Mouse (Mus musculus) forebrain, embryonic 11.5 days (tissue): Measurements from ENCODE around the gene Slc5a5. TPM values are rescaled to one million over a fixed set of nuclear protein-coding genes. Genes with fewer than 3 reads are reported as not detected.

Experiments used
- ATAC-seq: fragments of 200-750 bp; cut with Nextera tagmentation; replicated peaks from 2 replicates; pipeline ENCODE4 v1.8.0; 2017; ENCODE audit warnings: moderate TSS enrichment; ENCODE audit not compliant: low FRiP score
- DNase-seq: peaks from one replicate; pipeline ENCODE4 v3.0.0-alpha.2; 2017; ENCODE audit warnings: low spot score
- H3K27ac ChIP-seq: fragments of 300-500 bp; sonication (generic); 2 replicates; pipeline ENCODE4 v1.5.1; 2014; ENCODE audit warnings: low read depth, low read length
- H3K27me3 ChIP-seq: fragments of 300-500 bp; sonication (generic); 2 replicates; pipeline ENCODE4 v1.6.1; 2014; ENCODE audit warnings: mild to moderate bottlenecking, low read length, mixed read lengths; ENCODE audit not compliant: control insufficient read depth, insufficient read depth
- H3K36me3 ChIP-seq: fragments of 300-500 bp; sonication (generic); 2 replicates; pipeline ENCODE4 v1.6.1; 2014; ENCODE audit warnings: mild to moderate bottlenecking, low read length, moderate library complexity, mixed read lengths; ENCODE audit not compliant: control insufficient read depth, insufficient read depth
- H3K4me1 ChIP-seq: fragments of 300-500 bp; sonication (generic); replicated peaks from 2 replicates; pipeline ENCODE4 v1.6.1; 2014; ENCODE audit warnings: low read length, mixed read lengths; ENCODE audit not compliant: control insufficient read depth, insufficient read depth
- H3K4me2 ChIP-seq: fragments of 300-500 bp; sonication (generic); 2 replicates; pipeline ENCODE4 v1.6.1; 2014; ENCODE audit warnings: low read depth, mild to moderate bottlenecking, low read length, moderate library complexity, mixed read lengths; ENCODE audit not compliant: severe bottlenecking
- H3K4me3 ChIP-seq: fragments of 300-500 bp; sonication (generic); 2 replicates; pipeline ENCODE4 v1.5.1; 2014; ENCODE audit warnings: low read depth, low read length
- H3K9ac ChIP-seq: fragments of 300-500 bp; sonication (generic); 2 replicates; pipeline ENCODE4 v1.6.1; 2014; ENCODE audit warnings: low read length
- H3K9me3 ChIP-seq: fragments of 300-500 bp; sonication (generic); 2 replicates; pipeline ENCODE4 v1.6.1; 2016; ENCODE audit warnings: low read length, mixed read lengths; ENCODE audit not compliant: control insufficient read depth
- WGBS: fragments of 180-500 bp; shearing (Covaris S2); extraction: QIAGEN DNeasy Blood & Tissue Kit; methylation state at CpG from one replicate; pipeline ENCODE4 v1.1.7; 2014; 5-methylcytosine and 5-hydroxymethylcytosine counted together
- polyA plus RNA-seq: library from polyadenylated mRNA; unstranded; fragments of >200 nt; fragmentation: Nextera tagmentation; extraction: Ambion mirVana; gene quantifications from 2 replicates; pipeline ENCODE4 v1.2.1, GENCODE M21; 2014

Slc5a5 gene
- polyA plus RNA-seq, 1 experiment from 2014 or later, result 0.43 TPM

DNA sequence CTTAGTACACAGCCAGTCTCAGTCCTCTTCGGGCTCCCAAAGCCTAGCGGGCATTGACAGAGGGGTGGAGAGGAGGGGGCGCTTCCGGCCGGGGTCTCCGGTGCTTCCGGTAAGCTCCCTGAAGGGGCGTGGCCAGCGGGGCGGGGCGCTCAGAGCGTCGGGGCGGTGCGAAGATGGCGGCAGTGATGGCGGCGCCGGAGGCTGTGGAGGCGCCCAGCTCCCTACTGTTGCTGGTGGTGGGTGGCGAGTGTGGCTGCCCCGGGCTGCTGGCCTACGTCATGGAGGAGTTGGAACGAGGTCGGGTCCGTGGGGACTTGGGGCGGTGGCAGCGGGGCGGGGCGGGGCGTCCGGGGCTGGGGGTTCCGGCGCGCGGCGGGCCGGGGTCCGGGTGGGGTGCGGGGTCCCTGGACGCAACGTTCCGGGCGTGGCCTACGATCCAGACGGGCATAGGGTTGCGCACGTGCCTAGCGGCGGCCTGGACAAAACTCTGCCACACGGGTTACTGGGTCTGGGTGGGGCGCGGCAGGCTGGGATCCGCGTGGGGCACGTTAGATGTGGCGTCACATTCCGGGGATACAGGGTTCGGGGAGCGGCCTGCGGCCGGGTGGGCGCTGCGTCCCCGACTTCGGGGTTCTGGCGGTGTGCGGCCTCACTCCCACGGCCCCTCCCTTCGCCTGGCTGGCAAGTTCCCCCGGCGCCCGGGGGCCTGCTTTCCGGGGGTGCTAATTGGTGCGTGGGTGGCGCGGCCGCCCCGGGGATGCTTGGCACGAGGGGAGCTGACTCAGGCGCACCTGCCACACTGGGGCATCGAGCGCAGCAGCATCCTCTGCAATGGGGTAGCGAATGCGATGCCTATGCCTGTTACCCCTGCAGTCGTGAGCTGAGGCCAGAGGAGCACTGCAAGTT lies 13.5 kb upstream of the Slc5a5 start, which contains the start of gene Map1s:
Gene Map1s (plus strand): TSS at position 102 of the 906 bp plus-strand sequence.
- Histone ChIP-seq H3K36me3 (0 out of 2 replicates have a peak, but pooled peaks cover 2% of the 10 kb centered on the region), H3K27me3 (no peaks in the 10 kb centered on the region), H3K9ac (peak within 1 kb of the TSS; percentile 90), H3K27ac (peak within 1 kb of the TSS; percentile 76), H3K4me2 (peak within 1 kb of the TSS; percentile 94), H3K4me1 (0 out of 2 replicates have a peak, but pooled peaks cover 3% of the 10 kb centered on the region), H3K4me3 (peak within 1 kb of the TSS; percentile 95), H3K9me3 (no peaks in the 10 kb centered on the region)
- peak; percentile 94 for ATAC-seq
- under 1% methylated on average over 81 of the region's 86 CpGs for WGBS
- peak; percentile 96 for DNase-seq

DNA sequence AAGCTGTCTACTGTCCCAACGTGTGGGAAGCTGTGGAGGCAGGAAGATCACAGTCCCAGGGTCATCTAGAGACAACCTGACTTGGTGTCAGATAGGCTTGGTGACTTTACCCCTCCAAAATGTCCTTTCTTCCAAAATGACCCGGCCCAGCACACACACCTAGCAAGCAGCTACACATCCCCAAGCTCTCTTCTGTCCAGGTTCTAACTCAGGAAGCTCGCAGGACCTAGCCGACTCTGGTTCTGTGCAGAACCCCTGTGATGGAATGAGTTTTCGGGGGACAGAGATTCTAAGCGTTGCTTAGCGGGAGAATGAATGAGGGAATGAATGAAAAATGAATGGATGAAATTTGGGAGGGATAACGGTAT lies 12.9 kb upstream of the Slc5a5 start:
- no peaks in the 10 kb centered on the region for H3K27me3 ChIP-seq
- H3K4me2 ChIP-seq, result peak overlapping the region; percentile 94
- 18% methylated on average over 8 of the region's 8 CpGs for WGBS
- no peaks in the 10 kb centered on the region for H3K9me3 ChIP-seq
- H3K36me3 ChIP-seq, result no peaks in the 10 kb centered on the region
- 0 out of 2 replicates have a peak, but pooled peaks cover 3% of the 10 kb centered on the region for H3K4me1 ChIP-seq
- H3K9ac ChIP-seq, result peak overlapping the region; percentile 90
- ATAC-seq (peak; percentile 31), DNase-seq (no peak)
- H3K4me3 ChIP-seq, result peak overlapping the region; percentile 95
- peak overlapping the region; percentile 76 for H3K27ac ChIP-seq

DNA sequence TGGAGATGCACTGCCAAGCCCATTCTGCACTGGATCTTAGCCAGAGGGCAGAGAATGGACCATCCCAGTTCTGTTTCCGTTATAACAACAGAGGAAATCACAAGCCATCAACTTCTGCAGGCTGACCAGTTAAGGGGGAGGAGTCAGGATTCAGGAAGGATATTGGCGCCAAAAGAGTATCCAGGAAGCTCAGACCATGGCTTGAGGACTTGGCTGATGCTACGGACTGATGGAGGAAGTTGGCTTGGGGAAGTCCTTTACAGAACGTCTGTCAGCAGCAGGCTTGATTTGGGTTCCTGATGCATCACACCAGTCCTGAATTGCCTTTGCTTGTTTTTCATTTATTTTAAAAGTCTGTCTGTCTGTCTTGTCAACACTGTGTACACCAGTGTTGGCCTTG lies 12.0 kb upstream of the Slc5a5 start:
- no peaks in the 10 kb centered on the region for H3K9me3 ChIP-seq
- no peak for DNase-seq
- H3K27me3 ChIP-seq, result no peaks in the 10 kb centered on the region
- H3K27ac ChIP-seq, result no peak overlapping the region
- WGBS, result 68% methylated on average over 4 of the region's 4 CpGs
- no peak overlapping the region for H3K4me3 ChIP-seq
- H3K9ac ChIP-seq, result no peak overlapping the region
- no peak for ATAC-seq
- 0 out of 2 replicates have a peak, but pooled peaks cover 3% of the 10 kb centered on the region for H3K4me1 ChIP-seq
- H3K36me3 ChIP-seq, result no peaks in the 10 kb centered on the region
- H3K4me2 ChIP-seq, result no peak overlapping the region

DNA sequence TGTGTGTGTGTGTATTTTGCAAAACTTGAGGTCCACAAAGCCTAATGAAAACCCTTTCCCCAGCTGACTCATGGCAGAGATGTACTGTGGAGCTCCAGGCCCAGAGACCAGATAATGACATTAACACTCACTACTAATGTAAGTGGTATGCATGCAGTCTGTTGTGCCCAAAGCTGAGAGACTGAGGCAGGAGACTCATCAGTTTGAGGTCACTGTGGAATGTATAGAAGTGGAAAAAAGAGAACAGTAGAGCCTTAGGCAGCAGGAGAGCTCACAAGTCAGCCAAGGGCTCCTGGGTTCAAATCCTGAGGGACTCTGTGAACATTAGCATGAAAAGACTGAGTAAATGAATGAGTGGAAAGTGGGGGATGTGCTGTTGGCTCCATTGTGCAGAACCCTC lies 11.0 kb upstream of the Slc5a5 start:
- H3K4me1 ChIP-seq, result 0 out of 2 replicates have a peak, but pooled peaks cover 3% of the 10 kb centered on the region
- no peak overlapping the region for H3K4me3 ChIP-seq
- no peaks in the 10 kb centered on the region for H3K27me3 ChIP-seq
- no peak for ATAC-seq
- H3K9ac ChIP-seq, result no peak overlapping the region
- no peak for DNase-seq
- H3K27ac ChIP-seq, result no peak overlapping the region
- H3K36me3 ChIP-seq, result no peaks in the 10 kb centered on the region
- H3K4me2 ChIP-seq, result no peak overlapping the region
- no peaks in the 10 kb centered on the region for H3K9me3 ChIP-seq

DNA sequence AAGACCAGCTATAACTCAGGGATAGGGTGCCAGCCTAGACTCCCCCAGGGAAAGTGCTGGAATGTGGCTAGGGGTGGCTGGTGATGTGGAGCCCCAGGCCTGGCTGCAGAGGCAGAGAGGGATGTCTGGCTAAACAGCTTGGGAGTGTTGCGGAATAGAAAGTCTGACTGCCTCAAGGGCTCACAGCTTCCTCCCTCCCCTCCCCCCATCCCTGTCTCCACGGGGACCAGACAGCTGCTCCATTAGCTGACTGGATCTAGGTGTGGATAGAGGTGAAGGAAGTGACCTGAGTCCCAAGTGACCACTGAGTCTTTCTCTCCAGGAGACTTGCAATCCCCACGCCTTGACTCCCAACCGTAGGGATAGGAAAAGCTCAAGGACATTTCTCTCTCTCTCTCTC lies 10.6 kb upstream of the Slc5a5 start:
- Histone ChIP-seq H3K27ac (no peak overlapping the region), H3K4me2 (no peak overlapping the region), H3K4me1 (peaks cover 6% of the 10 kb centered on the region), H3K9ac (no peak overlapping the region), H3K9me3 (no peaks in the 10 kb centered on the region), H3K27me3 (no peaks in the 10 kb centered on the region), H3K36me3 (no peaks in the 10 kb centered on the region), H3K4me3 (no peak overlapping the region)
- DNase-seq (no peak), ATAC-seq (no peak)
- WGBS, result 64% methylated on average over 3 of the region's 4 CpGs

DNA sequence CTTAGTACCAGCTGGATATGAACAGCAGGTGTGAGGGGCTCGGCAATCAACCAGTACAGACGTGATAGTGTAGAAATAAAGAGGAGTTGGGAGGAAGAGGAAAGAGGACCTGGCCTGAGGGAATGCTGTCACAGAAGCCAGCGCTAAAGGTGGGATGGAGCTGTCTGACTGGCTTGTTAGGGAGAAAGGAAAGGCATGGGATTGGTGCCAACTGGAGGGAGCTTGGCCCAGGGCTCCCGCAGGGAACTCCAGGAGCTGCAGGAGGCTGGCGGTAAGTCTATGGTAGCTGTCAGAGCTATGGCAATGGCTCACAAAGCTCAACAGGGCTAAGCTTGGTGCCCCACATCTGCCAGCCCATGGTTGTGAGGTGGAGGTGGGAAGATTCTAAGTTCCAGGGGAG lies 9.7 kb upstream of the Slc5a5 start:
- Histone ChIP-seq H3K9me3 (no peaks in the 10 kb centered on the region), H3K27me3 (no peaks in the 10 kb centered on the region), H3K9ac (no peak overlapping the region), H3K4me3 (no peak overlapping the region), H3K27ac (no peak overlapping the region), H3K4me1 (peaks cover 6% of the 10 kb centered on the region), H3K36me3 (no peaks in the 10 kb centered on the region), H3K4me2 (no peak overlapping the region)
- no peak for ATAC-seq
- DNase-seq, result no peak
- 43% methylated on average over 5 of the region's 5 CpGs for WGBS

DNA sequence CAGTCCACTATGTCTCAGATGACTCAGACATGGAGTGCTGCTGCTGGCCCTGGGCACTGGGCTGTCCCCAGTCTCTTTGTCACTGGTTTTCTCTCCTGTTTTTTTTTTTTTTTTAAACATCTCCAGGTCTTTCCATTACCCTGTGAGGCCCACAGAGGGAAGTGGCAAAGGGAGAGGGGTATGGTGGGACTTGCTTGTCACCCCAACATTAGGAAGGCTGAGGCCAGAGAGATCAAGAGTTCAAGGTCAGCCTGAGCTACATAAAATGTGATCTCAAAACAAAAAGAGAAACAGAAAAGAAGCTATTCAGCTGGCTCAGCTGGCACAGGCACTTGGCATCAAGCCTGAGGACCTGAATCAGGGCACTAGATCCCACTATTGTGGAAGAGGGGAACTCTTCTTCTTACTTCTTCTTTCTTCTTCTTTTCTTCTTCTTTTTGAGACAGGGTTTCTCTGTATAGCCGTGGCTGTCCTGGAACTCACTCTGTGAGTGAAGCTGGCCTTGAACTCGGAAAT lies 8.4 kb upstream of the Slc5a5 start:
- 77% methylated on average over 2 of the region's 2 CpGs for WGBS
- no peak overlapping the region for H3K27ac ChIP-seq
- no peak overlapping the region for H3K4me3 ChIP-seq
- no peak for DNase-seq
- H3K36me3 ChIP-seq, result no peaks in the 10 kb centered on the region
- no peaks in the 10 kb centered on the region for H3K9me3 ChIP-seq
- H3K9ac ChIP-seq, result no peak overlapping the region
- H3K27me3 ChIP-seq, result no peaks in the 10 kb centered on the region
- peaks cover 3% of the 10 kb centered on the region for H3K4me1 ChIP-seq
- H3K4me2 ChIP-seq, result no peak overlapping the region
- ATAC-seq, result no peak

DNA sequence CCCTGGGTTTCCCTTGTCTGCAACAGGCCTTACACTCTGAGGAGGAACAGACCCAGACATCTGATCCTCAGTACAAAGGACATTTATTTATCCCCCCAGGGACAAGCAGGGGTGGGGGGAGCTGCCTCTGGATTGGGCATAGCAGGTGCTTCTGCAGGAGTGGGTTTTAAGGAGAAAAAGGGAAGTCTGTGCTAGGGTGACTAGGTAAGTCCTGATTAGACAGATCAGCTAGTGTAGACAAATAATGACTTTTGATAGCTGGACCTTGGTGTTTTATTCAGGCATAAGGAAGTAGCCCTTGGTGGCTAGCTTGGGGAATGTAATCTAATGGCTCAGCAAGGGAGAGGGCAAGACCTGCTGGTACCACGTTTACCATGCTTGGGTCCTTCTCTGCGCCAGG lies 6.7 kb upstream of the Slc5a5 start:
- Histone ChIP-seq H3K9ac (0 out of 2 replicates have a peak overlapping the region, but pooled peaks have one; percentile 27), H3K9me3 (no peaks in the 10 kb centered on the region), H3K36me3 (peaks cover 4% of the 10 kb centered on the region), H3K4me3 (no peak overlapping the region), H3K27me3 (no peaks in the 10 kb centered on the region), H3K4me2 (no peak overlapping the region), H3K27ac (no peak overlapping the region), H3K4me1 (peaks cover 3% of the 10 kb centered on the region)
- 86% methylated on average over 2 of the region's 2 CpGs for WGBS
- ATAC-seq, result no peak
- no peak for DNase-seq
